Mouse (Mus musculus): ENCODE results near the gene Ndufs7. TPM values are rescaled to one million over a fixed set of nuclear protein-coding genes. Genes with fewer than 3 reads are reported as not detected.
A peak's percentile ranks its signal among the peaks of the same experiment; 100 is the strongest.

Gene Ndufs7
- polyA plus RNA-seq, 1 experiment from 2014 or later, result 498 TPM

GRCm38 (mm10) chr10:80298571-80299281, 49.8 kb downstream of the Ndufs7 start:
- 0 out of 2 replicates have a peak overlapping the region, but pooled peaks have one; percentile 8 for H3K4me2 ChIP-seq (ENCODE audit: low read length)
- H3K27ac ChIP-seq (ENCODE audit: low read depth), result no peak overlapping the region
- ATAC-seq (replicated peaks; ENCODE audit: low FRiP score, low TSS enrichment, low read depth) (peak; percentile 19; the same call in 1 of the 2 replicates), DNase-seq (ENCODE audit: low spot score) (no peak)
- peaks cover 9% of the 10 kb centered on the region for H3K4me1 ChIP-seq (replicated peaks; ENCODE audit: control insufficient read depth, insufficient read depth, low read length)
- 4% methylated on average over 26 of the region's 26 CpGs for WGBS
- H3K9ac ChIP-seq (ENCODE audit: low read length), result 0 out of 2 replicates have a peak overlapping the region, but pooled peaks have one; percentile 7
- peaks cover 56% of the 10 kb centered on the region for H3K27me3 ChIP-seq (replicated peaks; ENCODE audit: control insufficient read depth, insufficient read depth, low read length)
- H3K36me3 ChIP-seq (ENCODE audit: control insufficient read depth, insufficient read depth, low read length), result peaks cover 15% of the 10 kb centered on the region
- H3K9me3 ChIP-seq (ENCODE audit: control insufficient read depth, low read length), result no peaks in the 10 kb centered on the region
- peak overlapping the region; percentile 15 for H3K4me3 ChIP-seq (ENCODE audit: low read depth, low read length)

- 5% methylated on average over 15 of the region's 15 CpGs for WGBS
- Histone ChIP-seq H3K4me3 (ENCODE audit: low read depth, low read length) (peak overlapping the region; percentile 15), H3K27ac (ENCODE audit: low read depth) (no peak overlapping the region), H3K4me2 (ENCODE audit: low read length) (0 out of 2 replicates have a peak overlapping the region, but pooled peaks have one; percentile 8), H3K4me1 (replicated peaks; ENCODE audit: control insufficient read depth, insufficient read depth, low read length) (peaks cover 5% of the 10 kb centered on the region), H3K36me3 (ENCODE audit: control insufficient read depth, insufficient read depth, low read length) (peaks cover 9% of the 10 kb centered on the region), H3K9me3 (ENCODE audit: control insufficient read depth, low read length) (no peaks in the 10 kb centered on the region), H3K9ac (ENCODE audit: low read length) (0 out of 2 replicates have a peak overlapping the region, but pooled peaks have one; percentile 7), H3K27me3 (replicated peaks; ENCODE audit: control insufficient read depth, insufficient read depth, low read length) (peaks cover 60% of the 10 kb centered on the region)
- DNase-seq (ENCODE audit: low spot score) (no peak), ATAC-seq (replicated peaks; ENCODE audit: low FRiP score, low TSS enrichment, low read depth) (no peak)
Observed at GRCm38 (mm10) chr10:80299301-80299700, 50.4 kb downstream of the Ndufs7 start.

GRCm38 (mm10) chr10:80299824-80300223, 50.9 kb downstream of the Ndufs7 start:
- peaks cover 4% of the 10 kb centered on the region for H3K36me3 ChIP-seq (ENCODE audit: control insufficient read depth, insufficient read depth, low read length)
- WGBS, result 51% methylated on average over 10 of the region's 10 CpGs
- peaks cover 65% of the 10 kb centered on the region for H3K27me3 ChIP-seq (replicated peaks; ENCODE audit: control insufficient read depth, insufficient read depth, low read length)

GRCm38 (mm10) chr10:80300672-80301181, 51.8 kb downstream of the Ndufs7 start:
- no peak overlapping the region for H3K4me2 ChIP-seq (ENCODE audit: low read length)
- H3K4me1 ChIP-seq (replicated peaks; ENCODE audit: control insufficient read depth, insufficient read depth, low read length), result 0 out of 2 replicates have a peak, but pooled peaks cover 4% of the 10 kb centered on the region
- peaks cover 73% of the 10 kb centered on the region for H3K27me3 ChIP-seq (replicated peaks; ENCODE audit: control insufficient read depth, insufficient read depth, low read length)
- H3K36me3 ChIP-seq (ENCODE audit: control insufficient read depth, insufficient read depth, low read length), result no peaks in the 10 kb centered on the region
- no peak for DNase-seq (ENCODE audit: low spot score)
- H3K9me3 ChIP-seq (ENCODE audit: control insufficient read depth, low read length), result no peaks in the 10 kb centered on the region
- WGBS, result 32% methylated on average over 11 of the region's 11 CpGs
- H3K9ac ChIP-seq (ENCODE audit: low read length), result no peak overlapping the region
- no peak overlapping the region for H3K4me3 ChIP-seq (ENCODE audit: low read depth, low read length)
- ATAC-seq (replicated peaks; ENCODE audit: low FRiP score, low TSS enrichment, low read depth), result no peak
- H3K27ac ChIP-seq (ENCODE audit: low read depth), result no peak overlapping the region

More at GRCm38 (mm10) chr10:80299824-80300223, 50.9 kb downstream of the Ndufs7 start:
- Histone ChIP-seq H3K4me1 (replicated peaks; ENCODE audit: control insufficient read depth, insufficient read depth, low read length) (0 out of 2 replicates have a peak, but pooled peaks cover 4% of the 10 kb centered on the region), H3K4me2 (ENCODE audit: low read length) (no peak overlapping the region), H3K9me3 (ENCODE audit: control insufficient read depth, low read length) (no peaks in the 10 kb centered on the region), H3K9ac (ENCODE audit: low read length) (no peak overlapping the region), H3K4me3 (ENCODE audit: low read depth, low read length) (no peak overlapping the region), H3K27ac (ENCODE audit: low read depth) (no peak overlapping the region)
- ATAC-seq (replicated peaks; ENCODE audit: low FRiP score, low TSS enrichment, low read depth) (no peak), DNase-seq (ENCODE audit: low spot score) (no peak)

GRCm38 (mm10) chr10:80301256-80302081, 52.5 kb downstream of the Ndufs7 start:
- ATAC-seq (replicated peaks; ENCODE audit: low FRiP score, low TSS enrichment, low read depth) (no peak), DNase-seq (ENCODE audit: low spot score) (no peak)
- H3K27me3 ChIP-seq (replicated peaks; ENCODE audit: control insufficient read depth, insufficient read depth, low read length), result peaks cover 79% of the 10 kb centered on the region
- H3K4me3 ChIP-seq (ENCODE audit: low read depth, low read length), result no peak overlapping the region
- peak overlapping the region; percentile 16; the same call in 1 of the 2 replicates for H3K4me2 ChIP-seq (ENCODE audit: low read length)
- no peaks in the 10 kb centered on the region for H3K36me3 ChIP-seq (ENCODE audit: control insufficient read depth, insufficient read depth, low read length)
- H3K9ac ChIP-seq (ENCODE audit: low read length), result no peak overlapping the region
- WGBS, result 79% methylated on average over 9 of the region's 10 CpGs
- no peak overlapping the region for H3K27ac ChIP-seq (ENCODE audit: low read depth)
- no peaks in the 10 kb centered on the region for H3K9me3 ChIP-seq (ENCODE audit: control insufficient read depth, low read length)
- H3K4me1 ChIP-seq (replicated peaks; ENCODE audit: control insufficient read depth, insufficient read depth, low read length), result 0 out of 2 replicates have a peak, but pooled peaks cover 1% of the 10 kb centered on the region

GRCm38 (mm10) chr10:80302082-80302355, 53.1 kb downstream of the Ndufs7 start:
- peaks cover 78% of the 10 kb centered on the region for H3K27me3 ChIP-seq (replicated peaks; ENCODE audit: control insufficient read depth, insufficient read depth, low read length)
- no peaks in the 10 kb centered on the region for H3K9me3 ChIP-seq (ENCODE audit: control insufficient read depth, low read length)
- no peak overlapping the region for H3K9ac ChIP-seq (ENCODE audit: low read length)
- H3K36me3 ChIP-seq (ENCODE audit: control insufficient read depth, insufficient read depth, low read length), result no peaks in the 10 kb centered on the region
- no peaks in the 10 kb centered on the region for H3K4me1 ChIP-seq (replicated peaks; ENCODE audit: control insufficient read depth, insufficient read depth, low read length)
- DNase-seq (ENCODE audit: low spot score) (no peak), ATAC-seq (replicated peaks; ENCODE audit: low FRiP score, low TSS enrichment, low read depth) (no peak)
- no peak overlapping the region for H3K4me3 ChIP-seq (ENCODE audit: low read depth, low read length)
- WGBS, result 66% methylated on average over 5 of the region's 5 CpGs
- H3K4me2 ChIP-seq (ENCODE audit: low read length), result no peak overlapping the region
- H3K27ac ChIP-seq (ENCODE audit: low read depth), result no peak overlapping the region

GRCm38 (mm10) chr10:80302471-80302881, 53.6 kb downstream of the Ndufs7 start:
- H3K36me3 ChIP-seq (ENCODE audit: control insufficient read depth, insufficient read depth, low read length), result no peaks in the 10 kb centered on the region
- H3K4me1 ChIP-seq (replicated peaks; ENCODE audit: control insufficient read depth, insufficient read depth, low read length), result no peaks in the 10 kb centered on the region
- no peak overlapping the region for H3K9ac ChIP-seq (ENCODE audit: low read length)
- no peak overlapping the region for H3K27ac ChIP-seq (ENCODE audit: low read depth)
- H3K9me3 ChIP-seq (ENCODE audit: control insufficient read depth, low read length), result no peaks in the 10 kb centered on the region
- ATAC-seq (replicated peaks; ENCODE audit: low FRiP score, low TSS enrichment, low read depth) (0 out of 2 replicates have a peak, but pooled peaks have one; percentile 30), DNase-seq (ENCODE audit: low spot score) (no peak)
- 11% methylated on average over 9 of the region's 9 CpGs for WGBS
- H3K4me3 ChIP-seq (ENCODE audit: low read depth, low read length), result no peak overlapping the region
- no peak overlapping the region for H3K4me2 ChIP-seq (ENCODE audit: low read length)
- peaks cover 74% of the 10 kb centered on the region for H3K27me3 ChIP-seq (replicated peaks; ENCODE audit: control insufficient read depth, insufficient read depth, low read length)

- Histone ChIP-seq H3K9me3 (ENCODE audit: control insufficient read depth, low read length) (no peaks in the 10 kb centered on the region), H3K4me2 (ENCODE audit: low read length) (peak overlapping the region; percentile 26; the same call in 1 of the 2 replicates), H3K27me3 (replicated peaks; ENCODE audit: control insufficient read depth, insufficient read depth, low read length) (peaks cover 58% of the 10 kb centered on the region), H3K4me1 (replicated peaks; ENCODE audit: control insufficient read depth, insufficient read depth, low read length) (no peaks in the 10 kb centered on the region), H3K36me3 (ENCODE audit: control insufficient read depth, insufficient read depth, low read length) (no peaks in the 10 kb centered on the region; the same call in 1 of the 2 replicates), H3K27ac (ENCODE audit: low read depth) (no peak overlapping the region), H3K4me3 (ENCODE audit: low read depth, low read length) (no peak overlapping the region), H3K9ac (ENCODE audit: low read length) (no peak overlapping the region)
- DNase-seq (ENCODE audit: low spot score) (no peak), ATAC-seq (replicated peaks; ENCODE audit: low FRiP score, low TSS enrichment, low read depth) (no peak)
- WGBS, result 22% methylated on average over 12 of the region's 12 CpGs
Observed at GRCm38 (mm10) chr10:80304458-80304857, 55.5 kb downstream of the Ndufs7 start.
